Mouse (Mus musculus): ENCODE results near the gene Fam78a. TPM values are rescaled to one million over a fixed set of nuclear protein-coding genes. Genes with fewer than 3 reads are reported as not detected.

Gene Fam78a
- total RNA-seq, 2 experiments from 2014 or later: 7.5 to 11.9 TPM

DNA sequence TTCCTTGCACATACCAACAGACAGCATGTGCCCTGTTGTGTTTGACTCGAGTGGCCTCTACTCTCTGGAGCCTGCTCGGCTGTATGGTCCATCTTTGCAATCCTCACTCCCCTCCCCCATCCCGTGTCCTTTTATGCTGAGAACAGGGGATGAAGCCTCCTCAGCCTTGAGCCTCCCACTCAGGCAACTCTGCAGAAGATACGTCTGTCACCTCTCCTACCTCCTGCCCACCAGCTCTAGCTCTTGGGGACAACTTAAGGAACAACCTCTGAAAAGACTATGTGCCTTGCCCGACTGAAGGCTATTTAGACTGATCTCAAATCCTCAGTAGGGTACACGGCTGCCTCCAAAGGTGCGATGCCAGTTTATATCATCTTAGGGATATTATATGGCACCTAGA is 18.9 kb upstream of the Fam78a start:
- ATAC-seq (replicated peaks; ENCODE audit: poor library complexity): no peak

DNA sequence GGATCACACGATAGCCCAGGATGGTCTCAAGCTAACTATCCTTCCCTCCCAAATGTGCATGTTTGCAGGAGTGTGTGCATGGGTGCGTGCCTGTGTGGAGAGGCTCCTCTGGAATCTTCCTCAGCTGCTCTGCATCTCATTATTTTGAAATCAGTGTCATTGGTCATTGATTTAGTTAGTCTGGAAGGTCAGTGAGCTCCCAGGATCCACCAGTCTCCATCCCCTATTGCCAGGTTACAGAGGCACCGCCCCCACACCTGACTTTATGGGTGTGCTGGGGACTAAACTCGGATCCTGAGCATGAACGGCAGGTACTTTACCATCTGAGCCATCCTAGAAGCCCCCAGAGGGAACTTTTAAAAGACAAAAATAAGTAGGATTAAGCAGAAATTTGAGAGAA is 18.3 kb upstream of the Fam78a start:
- no peak for ATAC-seq (replicated peaks; ENCODE audit: poor library complexity)

DNA sequence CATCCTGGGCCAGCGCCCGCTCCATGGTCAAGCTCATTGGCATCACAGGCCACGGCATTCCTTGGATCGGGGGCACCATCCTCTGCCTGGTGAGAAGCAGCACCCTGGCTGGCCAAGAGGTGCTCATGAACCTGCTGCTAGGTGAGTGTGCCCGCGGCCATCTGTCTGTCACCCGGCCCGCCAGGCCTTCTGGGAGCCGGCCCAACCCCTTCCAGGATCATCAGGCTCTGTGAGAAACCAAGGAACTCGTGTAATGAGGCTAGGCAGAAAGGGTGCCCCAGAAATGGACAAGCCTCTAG is 11.4 kb upstream of the Fam78a start:
- ATAC-seq (replicated peaks; ENCODE audit: poor library complexity): no peak

DNA sequence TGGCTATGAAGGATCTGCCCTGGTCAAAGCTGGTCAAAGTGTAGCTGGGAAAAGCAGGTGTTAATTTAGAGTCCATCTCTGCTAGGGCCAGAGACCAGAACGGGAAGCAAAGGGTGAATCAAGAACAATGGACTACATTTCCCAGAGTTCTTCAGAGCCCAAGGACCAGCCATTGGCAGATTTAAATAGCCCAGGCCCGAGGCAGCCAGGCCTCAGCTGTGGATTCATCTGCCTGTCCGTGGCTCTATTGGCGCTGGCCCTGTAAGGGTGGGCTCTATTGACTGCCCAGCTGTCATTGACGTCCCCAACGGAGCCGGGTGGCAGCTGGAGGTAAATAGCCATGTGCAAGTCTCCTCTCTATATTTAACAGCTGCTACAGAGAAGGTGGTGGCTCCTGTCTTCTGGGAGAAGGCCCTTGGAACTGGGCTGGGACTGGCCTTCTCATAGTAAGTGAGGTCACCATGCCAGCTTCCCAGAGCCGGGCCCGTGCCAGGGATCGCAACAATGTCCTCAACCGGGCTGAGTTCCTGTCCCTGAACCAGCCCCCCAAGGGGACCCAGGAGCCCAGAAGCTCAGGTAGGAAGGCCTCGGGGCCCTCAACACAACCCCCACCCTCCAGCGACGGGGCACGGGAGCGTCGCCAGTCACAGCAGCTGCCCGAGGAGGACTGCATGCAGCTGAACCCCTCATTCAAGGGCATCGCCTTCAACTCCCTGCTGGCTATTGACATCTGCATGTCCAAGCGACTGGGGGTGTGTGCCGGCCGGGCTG is 10.9 kb upstream of the Fam78a start, which contains the start of gene Plpp7:
Plpp7 (plus strand) TSS at position 178 of the 771 bp plus-strand sequence.
- peak; percentile 78 for ATAC-seq (replicated peaks; ENCODE audit: poor library complexity)

DNA sequence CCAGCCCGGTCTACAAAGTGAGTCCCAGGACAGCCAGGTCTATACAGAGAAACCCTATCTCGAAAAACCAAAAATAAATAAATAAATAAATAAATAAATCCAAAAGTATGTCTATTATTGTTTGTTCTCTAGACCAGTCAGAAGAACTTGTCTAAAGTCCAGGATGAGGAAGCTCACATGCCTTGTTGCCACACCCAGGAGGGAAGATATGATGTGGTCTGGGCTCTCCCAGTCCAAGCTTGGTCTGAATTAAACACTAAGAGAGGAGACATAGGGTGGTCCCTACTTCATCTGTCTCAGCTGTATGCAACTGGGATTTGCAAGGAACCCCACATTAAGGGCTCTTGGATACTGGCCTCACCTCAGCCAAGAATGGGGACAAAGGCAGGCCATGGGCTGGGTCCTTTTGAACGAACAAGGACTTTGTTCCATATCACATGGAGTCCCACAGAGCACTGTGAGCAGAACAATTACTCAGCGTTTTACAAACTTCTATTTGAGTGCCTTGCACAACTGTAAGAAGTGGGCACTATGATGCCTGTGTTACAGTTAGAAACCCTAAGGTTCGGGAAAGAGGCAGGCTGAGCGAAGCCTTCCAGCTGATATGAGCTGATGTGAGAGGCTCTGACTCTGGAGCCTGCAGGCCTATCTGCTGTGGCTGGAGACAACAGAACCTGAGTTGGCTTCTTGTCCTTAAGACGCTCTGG is 9.5 kb upstream of the Fam78a start:
- no peak for ATAC-seq (replicated peaks; ENCODE audit: poor library complexity)

DNA sequence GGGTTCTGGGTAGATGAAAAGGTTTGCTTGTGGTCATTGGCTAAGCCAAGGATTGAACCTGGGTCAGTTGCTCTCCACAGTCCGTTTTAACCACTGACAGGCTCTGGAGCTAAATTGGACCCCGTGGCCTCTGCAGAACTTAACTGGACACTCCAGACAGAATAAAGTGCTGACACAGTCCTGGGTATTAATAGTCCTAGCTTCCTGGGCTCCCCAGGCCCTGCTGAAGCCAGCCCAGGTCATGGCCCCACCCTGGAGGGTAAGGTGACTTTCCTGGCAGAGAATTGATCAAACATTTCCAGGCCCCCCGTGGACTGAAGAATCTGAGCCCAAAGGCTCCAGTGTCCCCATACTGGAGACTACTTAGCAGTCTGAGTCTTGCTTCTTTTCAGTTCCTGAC is 7.3 kb upstream of the Fam78a start:
- no peak for ATAC-seq (replicated peaks; ENCODE audit: poor library complexity)

DNA sequence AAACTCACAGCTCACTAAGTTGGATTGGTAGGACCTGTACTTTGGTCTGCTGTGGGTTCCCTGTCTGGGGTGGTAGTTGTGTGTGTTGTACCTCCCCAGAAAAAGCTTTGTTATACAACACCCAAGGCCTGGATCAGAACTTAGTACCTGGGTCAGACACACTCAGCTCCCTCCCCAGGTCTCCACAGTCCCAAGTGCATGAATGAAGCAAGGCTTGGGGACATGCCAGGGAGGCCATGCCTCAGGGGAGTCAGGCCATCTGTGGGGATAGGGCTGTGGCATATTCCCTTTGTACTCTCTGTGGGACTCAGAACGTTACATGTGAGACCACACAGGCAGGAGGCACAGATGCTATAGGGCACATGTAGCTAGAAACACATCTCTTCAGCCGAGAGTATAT is 5.5 kb upstream of the Fam78a start:
- no peak for ATAC-seq (replicated peaks; ENCODE audit: poor library complexity)

DNA sequence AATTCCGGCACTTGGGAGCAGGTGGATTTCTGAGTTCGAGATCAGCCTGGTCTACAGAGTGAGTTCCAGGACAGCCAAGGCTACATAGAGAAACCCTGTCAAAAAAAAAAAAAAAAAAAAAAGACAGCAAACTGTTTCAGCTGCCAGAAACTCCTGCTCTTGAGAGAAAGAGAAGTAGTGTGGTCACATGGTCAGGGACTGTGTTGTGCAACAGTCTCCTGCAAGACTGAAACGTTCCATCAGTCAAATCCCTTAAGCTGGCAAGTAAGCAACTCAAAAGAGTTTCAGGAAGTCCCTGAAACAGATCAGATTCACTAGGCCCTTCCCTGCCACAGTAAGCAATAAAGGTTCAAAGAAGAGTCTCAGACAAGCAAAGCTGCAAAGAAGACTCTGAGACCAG is 4.9 kb upstream of the Fam78a start:
- ATAC-seq (replicated peaks; ENCODE audit: poor library complexity): peak; percentile 43

DNA sequence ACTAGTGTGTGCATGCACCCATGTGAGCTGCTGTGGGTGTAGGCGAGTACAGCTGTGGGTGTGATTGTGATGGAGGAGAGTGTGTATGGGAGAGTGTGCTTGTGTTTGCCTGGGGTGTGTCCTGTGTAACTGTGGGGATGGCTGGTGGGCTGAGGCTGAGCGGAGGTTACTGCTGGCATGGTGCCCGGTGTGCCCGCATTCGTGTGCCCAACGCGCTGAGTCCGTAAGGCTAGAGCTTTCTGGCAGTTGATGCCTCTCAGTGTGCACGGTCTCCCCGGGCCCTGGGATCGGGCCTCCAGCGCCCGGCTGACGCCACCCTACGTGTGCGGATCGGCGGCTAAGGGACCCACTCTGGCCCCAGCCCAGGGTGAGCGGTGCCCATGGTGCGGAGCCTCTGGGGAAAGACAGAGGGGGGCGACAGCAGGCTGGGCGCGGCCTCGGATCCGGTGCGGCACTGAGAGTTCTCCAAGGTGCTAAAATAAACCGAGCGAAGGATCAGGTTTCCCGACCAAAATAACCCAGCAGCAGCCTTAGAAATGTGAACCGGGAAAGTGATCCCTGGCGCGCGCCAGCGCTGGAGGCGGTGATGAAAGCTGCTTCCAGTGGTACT is 3.8 kb upstream of the Fam78a start:
- peak; percentile 21 for ATAC-seq (replicated peaks; ENCODE audit: poor library complexity)

DNA sequence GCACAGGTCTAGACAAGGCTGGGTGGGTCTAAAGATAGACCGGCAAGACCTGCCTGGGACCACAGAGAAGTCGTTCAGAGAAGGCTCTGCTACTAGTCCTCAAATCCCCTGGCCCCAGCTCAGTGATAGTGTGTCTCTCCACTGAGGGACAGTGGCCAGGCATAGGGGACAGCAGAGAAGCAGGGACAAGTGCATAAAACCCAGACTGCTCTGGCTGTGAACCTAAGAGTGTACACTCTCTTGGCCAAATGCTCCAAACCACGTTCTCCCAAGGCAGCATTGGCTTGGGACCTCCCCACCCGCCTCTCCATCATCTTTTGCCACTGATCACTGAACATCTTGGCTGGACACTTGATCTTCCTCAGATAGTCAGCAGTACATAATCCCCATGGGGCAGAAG is 2.9 kb upstream of the Fam78a start:
- ATAC-seq (replicated peaks; ENCODE audit: poor library complexity): no peak

DNA sequence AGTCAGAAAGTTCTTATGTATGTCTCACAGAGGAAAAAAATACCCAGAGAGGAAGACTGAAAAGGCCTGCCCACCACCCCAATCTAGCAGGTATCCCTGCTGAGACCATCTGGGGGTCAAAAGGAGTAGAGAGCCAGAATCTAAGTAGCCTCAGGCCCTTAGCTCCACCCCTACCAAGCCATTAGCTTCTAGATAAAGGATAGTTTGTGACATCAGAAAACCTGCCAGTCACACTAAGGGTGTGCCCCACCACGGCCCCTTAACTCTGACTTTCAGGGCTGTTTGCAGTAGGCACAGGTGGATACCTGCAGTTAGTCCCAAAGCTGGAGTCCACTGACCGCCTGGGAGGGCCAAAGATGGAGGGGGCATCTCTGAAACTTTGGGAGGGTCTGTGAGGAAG is 574 bp upstream of the Fam78a start:
- 0 out of 2 replicates have a peak, but pooled peaks have one; percentile 20 for ATAC-seq (replicated peaks; ENCODE audit: poor library complexity)

DNA sequence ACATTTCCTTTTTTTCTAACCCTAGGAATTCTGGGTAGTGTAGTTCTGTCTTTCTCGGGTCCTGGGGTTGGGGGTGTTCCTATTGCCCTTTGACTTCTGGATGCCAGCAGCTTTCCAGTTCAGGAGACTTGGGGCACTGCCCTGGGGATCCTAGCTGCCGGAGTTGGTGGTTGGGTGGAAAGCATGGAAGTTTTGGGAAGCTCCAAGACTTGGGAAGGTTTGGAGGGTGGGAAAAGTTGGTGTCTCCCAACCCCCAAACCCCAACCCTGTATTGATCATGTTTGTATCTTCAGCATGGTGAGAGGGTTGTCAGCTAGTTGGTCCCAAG is 179 bp upstream of the Fam78a start:
- ATAC-seq (replicated peaks; ENCODE audit: poor library complexity): no peak

DNA sequence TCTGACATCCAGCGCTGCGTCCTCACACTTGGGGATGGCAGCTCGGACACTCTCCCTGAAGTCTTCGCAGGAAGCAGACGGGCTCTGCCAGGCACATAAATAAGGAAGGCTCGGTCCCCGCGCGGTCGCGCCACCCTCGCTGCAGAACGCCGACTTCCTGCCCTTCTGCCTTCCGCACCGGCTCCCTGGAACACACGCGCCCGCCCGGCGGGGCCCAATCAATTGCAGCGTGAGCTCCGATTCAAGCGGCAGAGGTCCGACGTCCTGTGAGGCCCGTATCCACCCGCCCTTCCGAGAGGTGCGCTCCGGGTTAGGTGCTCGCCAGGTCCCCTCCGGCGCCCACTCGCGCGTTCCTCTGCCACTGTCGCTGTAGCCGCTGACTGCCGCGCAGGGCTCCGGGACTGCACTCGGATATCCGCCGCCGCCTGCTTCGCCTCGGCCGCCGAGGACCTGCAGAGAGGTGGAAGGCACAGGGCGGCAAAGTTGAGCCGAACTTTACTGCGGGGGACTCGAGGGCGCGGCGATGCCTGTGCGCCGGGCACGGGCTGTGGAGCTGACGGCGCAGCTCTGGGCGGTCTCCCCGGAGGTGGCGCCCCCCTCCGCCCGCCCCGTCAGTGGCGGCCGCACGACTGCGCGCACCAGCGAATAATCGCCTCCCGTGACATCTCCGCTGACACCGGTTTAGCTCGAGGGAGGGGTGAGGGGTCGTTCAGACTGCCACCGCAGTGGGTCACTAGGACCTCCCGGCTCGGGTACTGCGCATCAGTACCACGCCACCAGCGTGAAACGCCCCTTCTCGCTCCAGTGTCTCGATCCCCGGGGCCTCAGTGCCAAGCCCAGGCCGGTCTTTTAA is 1.3 kb downstream of the Fam78a start:
- peak; percentile 38 for ATAC-seq (replicated peaks; ENCODE audit: poor library complexity)

DNA sequence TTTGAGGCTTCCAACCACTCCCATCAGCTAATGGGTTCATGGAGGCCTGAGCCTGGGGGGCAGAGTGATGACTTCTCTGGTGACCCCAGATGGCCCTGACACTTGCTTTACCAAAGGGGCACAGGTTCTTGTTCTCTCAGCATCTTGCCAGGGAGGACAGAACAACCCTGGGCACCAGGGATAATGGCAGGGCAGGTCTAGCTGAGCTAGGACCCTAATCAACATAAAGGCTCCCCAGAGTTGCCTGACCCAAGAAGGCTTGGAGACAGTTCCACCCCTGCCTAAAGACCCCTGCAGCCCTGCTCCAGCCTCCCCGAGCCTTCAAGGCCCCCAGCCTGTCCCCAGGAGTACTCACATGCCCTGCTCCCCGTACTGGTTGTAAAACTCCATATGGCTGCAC is 2.4 kb downstream of the Fam78a start:
- ATAC-seq (replicated peaks; ENCODE audit: poor library complexity): no peak

DNA sequence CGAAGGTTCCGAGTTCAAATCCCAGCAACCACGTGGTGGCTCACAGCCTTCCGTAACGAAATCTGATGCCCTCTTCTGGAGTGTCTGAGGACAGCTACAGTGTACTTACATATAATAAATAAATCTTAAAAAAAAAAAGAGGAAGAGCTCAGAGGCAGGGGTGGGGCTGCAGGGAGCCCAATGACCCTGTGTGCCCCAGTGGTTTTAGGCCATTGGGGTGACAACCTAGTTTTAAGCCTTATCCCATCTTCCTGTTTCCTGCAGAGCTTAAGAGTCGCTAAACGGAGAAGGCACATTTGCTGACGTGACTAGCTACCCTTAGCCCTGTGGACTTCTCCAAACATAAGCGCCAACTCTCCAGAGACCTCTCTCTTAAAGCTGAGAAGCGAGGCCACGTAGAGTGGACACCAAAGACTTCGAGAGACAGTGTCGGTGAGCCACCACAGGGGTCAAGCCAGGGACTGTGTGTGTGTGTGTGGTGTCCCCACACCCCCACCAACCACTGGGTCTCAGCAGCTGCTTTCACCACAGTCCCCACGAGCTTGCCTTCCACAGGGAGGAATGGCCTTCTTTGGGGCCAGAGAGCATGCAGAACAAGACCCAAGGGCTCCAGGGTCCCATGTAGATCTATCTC is 3.2 kb downstream of the Fam78a start:
- peak; percentile 45 for ATAC-seq (replicated peaks; ENCODE audit: poor library complexity)

DNA sequence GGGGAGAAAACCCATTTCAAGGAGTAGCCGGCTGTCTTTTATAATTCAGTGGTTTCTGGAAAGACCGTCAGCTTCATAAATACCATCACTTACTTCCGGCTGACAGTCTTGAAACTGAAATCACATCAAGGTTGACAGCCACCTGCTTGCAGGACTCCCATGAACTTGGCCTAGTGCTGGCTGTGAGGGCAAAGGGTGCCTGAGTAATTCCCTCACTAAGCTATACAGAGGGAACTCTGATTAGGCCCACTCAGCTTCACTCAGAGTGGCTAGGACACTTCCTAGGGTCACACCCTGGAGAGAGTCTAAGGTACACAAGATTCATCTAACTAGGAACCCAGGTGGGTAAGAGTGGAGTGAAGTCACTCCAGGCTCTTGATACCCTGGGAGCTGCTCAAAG is 4.0 kb downstream of the Fam78a start:
- ATAC-seq (replicated peaks; ENCODE audit: poor library complexity): no peak

DNA sequence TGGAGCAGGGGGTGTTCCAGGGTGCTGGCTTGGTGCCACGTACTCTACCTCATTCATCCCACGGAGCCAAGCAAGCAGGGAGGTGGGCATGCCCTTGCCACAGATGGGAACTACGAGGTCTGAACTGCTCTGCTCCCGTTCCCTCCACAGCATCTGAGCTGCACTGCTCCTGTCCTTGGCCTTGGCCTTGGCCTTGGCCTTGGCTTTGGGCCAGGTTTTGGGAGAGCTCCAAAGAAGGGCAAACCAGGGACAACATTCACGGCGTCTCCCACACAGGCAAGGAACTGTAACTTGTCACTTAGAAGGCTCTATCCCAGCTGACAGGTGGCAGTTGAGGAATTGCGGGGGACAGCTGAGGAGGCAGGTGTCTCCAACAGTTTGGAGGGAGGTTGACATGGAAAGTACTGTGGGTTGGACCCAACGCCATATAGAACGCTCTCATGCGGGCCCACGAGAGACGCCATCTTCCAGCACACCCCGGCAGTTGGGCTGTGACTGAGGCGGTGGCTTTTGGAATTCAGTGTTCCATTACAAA is 5.4 kb downstream of the Fam78a start:
- ATAC-seq (replicated peaks; ENCODE audit: poor library complexity): no peak

DNA sequence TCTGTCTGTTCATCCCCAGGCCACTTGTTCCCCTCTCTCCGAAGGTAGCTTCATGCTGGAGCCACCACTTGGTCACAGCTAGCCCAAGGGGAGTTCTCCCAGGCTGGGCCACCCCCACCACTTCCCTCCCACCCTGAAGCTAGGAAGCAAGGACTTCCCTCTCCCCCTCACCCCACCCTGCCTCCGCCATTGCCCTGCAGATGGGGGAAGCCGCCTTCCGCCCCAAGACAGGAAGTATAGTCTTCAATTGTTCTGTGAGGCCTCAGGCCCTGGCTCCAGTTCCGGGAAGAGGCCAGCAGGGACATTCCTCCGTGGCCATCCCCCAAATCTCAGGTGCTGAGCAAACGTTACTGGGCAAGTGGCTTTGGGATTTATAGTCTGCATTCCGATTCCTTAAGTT is 6.1 kb downstream of the Fam78a start:
- ATAC-seq (replicated peaks; ENCODE audit: poor library complexity): peak; percentile 43

DNA sequence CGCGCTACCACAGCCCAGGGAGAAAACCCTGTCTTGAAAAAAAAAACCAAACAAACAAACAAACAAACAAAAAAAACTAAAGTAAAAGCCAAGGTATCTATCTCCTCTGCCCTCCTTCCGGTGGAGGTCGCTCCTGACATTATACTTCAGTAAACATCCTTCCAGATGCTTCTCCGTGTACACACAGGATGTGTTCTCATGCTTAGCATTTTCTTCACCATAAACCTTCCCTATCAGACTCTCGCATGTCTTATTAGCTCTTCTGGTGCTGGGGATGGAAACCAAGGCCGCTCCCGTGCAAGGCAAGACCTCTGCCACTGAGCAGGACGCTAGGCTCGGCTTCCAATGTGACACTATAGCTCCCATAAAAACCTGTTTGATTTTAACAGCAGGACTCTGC is 6.9 kb downstream of the Fam78a start:
- ATAC-seq (replicated peaks; ENCODE audit: poor library complexity): no peak

DNA sequence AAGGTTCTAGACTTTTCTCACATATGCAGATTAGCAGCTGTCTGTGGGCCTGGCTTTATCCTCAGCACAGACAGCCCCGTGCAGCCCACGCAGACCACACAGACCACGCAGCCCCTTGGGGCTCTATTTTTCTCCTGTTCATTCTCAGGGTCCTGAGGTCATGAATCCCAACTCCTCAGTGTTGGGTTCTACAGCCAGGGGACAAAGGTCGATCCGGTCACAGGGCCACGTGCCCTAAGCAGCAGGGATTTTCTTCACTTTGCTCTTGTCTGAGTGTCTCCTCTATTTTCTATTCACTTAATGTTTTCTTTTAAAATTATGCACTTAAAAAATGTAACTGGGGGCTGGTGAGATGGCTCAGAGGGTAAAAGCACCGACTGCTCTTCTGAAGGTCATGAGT is 9.3 kb downstream of the Fam78a start:
- ATAC-seq (replicated peaks; ENCODE audit: poor library complexity): peak; percentile 24; the same call in 1 of the 2 replicates

DNA sequence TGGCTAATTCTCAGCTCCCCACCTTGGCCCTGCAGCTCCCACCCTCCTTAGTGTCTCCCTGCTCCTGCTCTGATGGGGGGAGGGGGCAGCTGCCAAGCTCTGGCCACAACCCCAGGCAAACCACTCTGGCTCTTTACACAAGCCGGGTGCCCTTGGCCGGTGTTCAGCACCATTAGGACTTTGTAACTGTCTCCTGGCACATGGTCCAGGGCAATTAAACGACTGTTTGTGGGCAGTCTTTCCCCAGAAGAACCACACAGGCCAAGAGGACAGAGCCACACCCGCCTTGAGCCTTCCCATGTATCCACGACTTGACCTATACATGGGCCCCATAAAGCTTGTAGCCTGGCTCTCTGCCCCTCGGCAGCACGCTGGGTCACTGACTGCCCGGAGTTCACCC is 10.3 kb downstream of the Fam78a start:
- ATAC-seq (replicated peaks; ENCODE audit: poor library complexity): no peak

Measured in megakaryocyte progenitor cell, adult 5-6 weeks (primary cell).